Mouse (Mus musculus) C2C12 (cell line): ENCODE results near the gene Cd37. TPM values are rescaled to one million over a fixed set of nuclear protein-coding genes. Genes with fewer than 3 reads are reported as not detected.

Experiments
- H3K27me3 ChIP-seq: one replicate; pipeline ENCODE4 v1.6.1; 2011; ENCODE audit not compliant: control insufficient read depth, insufficient read depth, insufficient read length
- H3K36me3 ChIP-seq: one replicate; pipeline ENCODE4 v1.6.1; 2011; ENCODE audit not compliant: control insufficient read depth, insufficient read depth
- H3K4me3 ChIP-seq: one replicate; pipeline ENCODE4 v1.5.1; 2011; ENCODE audit warnings: mild to moderate bottlenecking, control low read depth; ENCODE audit not compliant: poor library complexity, insufficient read depth, severe bottlenecking
- H3K79me2 ChIP-seq: one replicate; pipeline ENCODE4 v1.6.1; 2011; ENCODE audit not compliant: control insufficient read depth, insufficient read depth
- H3K79me3 ChIP-seq: one replicate; pipeline ENCODE4 v1.6.1; 2011; ENCODE audit warnings: low read depth, control low read depth
- H3ac ChIP-seq: one replicate; pipeline ENCODE3; 2011; ENCODE audit warnings: low read depth; ENCODE audit not compliant: control insufficient read depth, insufficient read length
- CEBPB ChIP-seq: IDR thresholded peaks from one replicate; pipeline ENCODE4 v1.6.1; 2011; ENCODE audit warnings: low read depth, mild to moderate bottlenecking, control low read depth, moderate library complexity
- CTCF ChIP-seq: IDR thresholded peaks from one replicate; pipeline ENCODE4 v1.5.1; 2011; ENCODE audit not compliant: control insufficient read depth, insufficient read depth, insufficient read length
- FOSL1 ChIP-seq: IDR thresholded peaks from one replicate; pipeline ENCODE4 v1.8.0; 2011; ENCODE audit warnings: mild to moderate bottlenecking, low read length; ENCODE audit not compliant: poor library complexity, insufficient read depth, severe bottlenecking
- MAX ChIP-seq: IDR thresholded peaks from one replicate; pipeline ENCODE4 v1.6.1; 2011; ENCODE audit warnings: mild to moderate bottlenecking, control low read depth
- MYOD1 ChIP-seq: IDR thresholded peaks from one replicate; pipeline ENCODE4 v1.6.1; 2011; ENCODE audit warnings: low read depth; ENCODE audit not compliant: control insufficient read depth, insufficient read length
- MYOG ChIP-seq: IDR thresholded peaks from one replicate; pipeline ENCODE4 v1.6.1; 2011; ENCODE audit not compliant: control insufficient read depth, insufficient read length; ENCODE audit errors: extremely low read depth
- USF1 ChIP-seq: IDR thresholded peaks from one replicate; pipeline ENCODE4 v1.6.1; 2011; ENCODE audit warnings: low read depth, mild to moderate bottlenecking, control low read depth, moderate library complexity
- polyA plus RNA-seq: library from polyadenylated mRNA; unstranded; fragments of >200 nt; fragmentation: generic; extraction: Trizol; gene quantifications from one replicate; pipeline ENCODE4 v1.2.1, GENCODE M21; 2012; ENCODE audit warnings: missing spikeins

Gene Cd37
- polyA plus RNA-seq, 1 experiment = 0.37 TPM

DNA sequence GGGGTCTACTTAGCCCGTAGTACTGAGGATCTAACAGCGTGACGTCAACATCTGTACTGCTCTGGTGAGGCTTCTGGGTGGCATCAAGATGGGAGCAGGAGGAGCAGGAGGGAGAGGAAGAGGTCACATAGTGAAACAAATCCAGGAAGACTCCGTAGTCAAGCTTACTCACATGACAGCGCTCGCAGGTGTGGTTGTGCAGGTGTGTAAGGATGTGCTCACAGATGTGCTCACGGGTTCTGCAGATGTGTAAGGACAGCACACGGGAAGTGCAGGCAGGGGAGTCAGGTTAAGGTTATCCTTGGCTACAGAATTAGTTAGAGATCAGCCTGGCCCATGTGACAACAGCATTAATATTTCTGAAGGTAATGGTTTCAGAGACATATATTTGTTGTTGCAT lies 14.9 kb upstream of the Cd37 start:
- no peak for TF ChIP-seq CEBPB
- TF ChIP-seq MYOD1 = no peak
- no peak for TF ChIP-seq MAX
- no peak for TF ChIP-seq FOSL1
- TF ChIP-seq CTCF = no peak
- no peak for TF ChIP-seq USF1
- TF ChIP-seq MYOG = no peak
- Histone ChIP-seq H3K4me3 (no peak overlapping the region), H3ac (no peak overlapping the region), H3K27me3 (peaks cover 29% of the 10 kb centered on the region), H3K79me3 (no peaks in the 10 kb centered on the region), H3K79me2 (no peaks in the 10 kb centered on the region), H3K36me3 (no peaks in the 10 kb centered on the region)

DNA sequence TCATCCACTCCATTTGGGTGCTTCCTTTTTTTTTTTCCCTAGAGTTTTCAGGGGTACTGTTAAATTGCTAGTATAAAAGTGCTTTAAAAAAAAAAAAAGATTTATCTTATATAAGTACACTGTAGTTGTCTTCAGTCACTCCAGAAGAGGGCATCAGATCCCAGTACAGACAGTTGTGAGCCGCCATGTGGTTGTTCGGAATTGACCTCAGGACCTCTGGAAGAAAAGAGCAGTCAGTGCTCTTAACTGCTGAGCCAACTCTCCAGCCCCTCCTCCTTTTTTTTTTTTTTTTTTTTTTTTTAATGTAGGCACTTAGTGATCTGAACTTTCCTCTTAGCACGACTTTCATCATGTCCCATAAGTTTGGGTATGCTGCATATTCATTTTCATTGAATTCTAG lies 8.8 kb upstream of the Cd37 start:
- Histone ChIP-seq H3ac (no peak overlapping the region), H3K4me3 (no peak overlapping the region), H3K27me3 (peaks cover 2% of the 10 kb centered on the region), H3K36me3 (no peaks in the 10 kb centered on the region), H3K79me3 (no peaks in the 10 kb centered on the region), H3K79me2 (no peaks in the 10 kb centered on the region)
- TF ChIP-seq CTCF (no peak), FOSL1 (no peak), MAX (no peak), MYOD1 (no peak), MYOG (no peak), CEBPB (no peak), USF1 (no peak)

- Histone ChIP-seq H3K36me3 (no peaks in the 10 kb centered on the region), H3K4me3 (no peak overlapping the region)
- TF ChIP-seq CTCF = no peak
These were observed 2.5 kb upstream of the Cd37 start for GRCm38 (mm10) chr7:45241389-45241749.

DNA sequence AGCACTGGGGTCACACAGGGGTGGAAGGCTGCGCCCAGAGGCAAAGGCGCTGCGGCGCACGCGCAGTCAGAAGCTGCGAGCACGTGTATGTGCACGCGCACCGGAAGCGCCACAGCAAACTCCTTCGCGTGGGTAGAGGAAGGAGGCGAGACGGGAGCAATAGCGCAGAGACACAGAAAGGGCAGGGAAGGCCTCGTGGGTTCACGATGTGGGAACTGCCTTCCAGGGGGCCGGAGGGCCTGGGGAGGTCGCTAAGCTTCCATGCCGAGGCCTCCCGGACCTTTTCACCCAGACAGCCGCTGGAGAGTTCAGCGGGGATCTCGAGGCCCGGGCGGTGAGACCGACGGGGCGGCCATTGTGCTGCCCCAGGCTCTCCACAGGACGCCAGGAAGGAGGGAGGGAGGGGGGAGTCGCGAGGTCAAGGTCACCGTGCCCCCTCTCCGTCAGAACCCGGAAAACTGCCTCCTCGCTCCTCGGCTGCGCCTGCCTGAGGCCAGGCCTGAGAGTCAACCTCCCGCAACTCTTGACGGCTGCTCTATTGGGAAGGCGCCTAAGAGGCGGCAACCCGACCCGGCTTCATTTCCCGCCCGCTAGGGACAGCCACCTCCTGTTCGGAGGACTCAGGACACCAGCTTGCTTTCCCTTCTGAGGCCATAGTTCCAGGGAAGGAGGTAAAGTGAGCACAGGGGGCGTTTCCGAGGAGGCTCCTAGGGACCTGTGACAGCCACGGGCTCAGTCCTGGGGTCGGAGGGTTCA lies 1.9 kb upstream of the Cd37 start, which contains the start of gene Slc6a16:
TSS of gene Slc6a16 (plus strand) at position 453 of the 756 bp plus-strand sequence.
- no peaks in the 10 kb centered on the region for H3K79me2 ChIP-seq
- peaks cover 8% of the 10 kb centered on the region for H3K27me3 ChIP-seq
- H3K36me3 ChIP-seq = no peaks in the 10 kb centered on the region
- TF ChIP-seq FOSL1 = no peak
- no peak for TF ChIP-seq MAX
- no peak for TF ChIP-seq CTCF
- TF ChIP-seq MYOD1 = no peak
- TF ChIP-seq USF1 = no peak
- no peak for TF ChIP-seq MYOG
- TF ChIP-seq CEBPB = no peak
- H3ac ChIP-seq = no peak within 1 kb of the TSS
- H3K79me3 ChIP-seq = no peaks in the 10 kb centered on the region
- H3K4me3 ChIP-seq = no peak within 1 kb of the TSS

More at GRCm38 (mm10) chr7:45241389-45241749, 2.5 kb upstream of the Cd37 start:
- Histone ChIP-seq H3K79me2 (no peaks in the 10 kb centered on the region), H3K79me3 (no peaks in the 10 kb centered on the region), H3ac (no peak overlapping the region), H3K27me3 (peaks cover 8% of the 10 kb centered on the region)

GRCm38 (mm10) chr7:45240109-45240508 lies 1.2 kb upstream of the Cd37 start:
- TF ChIP-seq MAX = no peak
- H3K79me3 ChIP-seq = no peaks in the 10 kb centered on the region
- peaks cover 8% of the 10 kb centered on the region for H3K27me3 ChIP-seq
- H3ac ChIP-seq = no peak overlapping the region
- no peak overlapping the region for H3K4me3 ChIP-seq
- no peaks in the 10 kb centered on the region for H3K79me2 ChIP-seq
- no peaks in the 10 kb centered on the region for H3K36me3 ChIP-seq

DNA sequence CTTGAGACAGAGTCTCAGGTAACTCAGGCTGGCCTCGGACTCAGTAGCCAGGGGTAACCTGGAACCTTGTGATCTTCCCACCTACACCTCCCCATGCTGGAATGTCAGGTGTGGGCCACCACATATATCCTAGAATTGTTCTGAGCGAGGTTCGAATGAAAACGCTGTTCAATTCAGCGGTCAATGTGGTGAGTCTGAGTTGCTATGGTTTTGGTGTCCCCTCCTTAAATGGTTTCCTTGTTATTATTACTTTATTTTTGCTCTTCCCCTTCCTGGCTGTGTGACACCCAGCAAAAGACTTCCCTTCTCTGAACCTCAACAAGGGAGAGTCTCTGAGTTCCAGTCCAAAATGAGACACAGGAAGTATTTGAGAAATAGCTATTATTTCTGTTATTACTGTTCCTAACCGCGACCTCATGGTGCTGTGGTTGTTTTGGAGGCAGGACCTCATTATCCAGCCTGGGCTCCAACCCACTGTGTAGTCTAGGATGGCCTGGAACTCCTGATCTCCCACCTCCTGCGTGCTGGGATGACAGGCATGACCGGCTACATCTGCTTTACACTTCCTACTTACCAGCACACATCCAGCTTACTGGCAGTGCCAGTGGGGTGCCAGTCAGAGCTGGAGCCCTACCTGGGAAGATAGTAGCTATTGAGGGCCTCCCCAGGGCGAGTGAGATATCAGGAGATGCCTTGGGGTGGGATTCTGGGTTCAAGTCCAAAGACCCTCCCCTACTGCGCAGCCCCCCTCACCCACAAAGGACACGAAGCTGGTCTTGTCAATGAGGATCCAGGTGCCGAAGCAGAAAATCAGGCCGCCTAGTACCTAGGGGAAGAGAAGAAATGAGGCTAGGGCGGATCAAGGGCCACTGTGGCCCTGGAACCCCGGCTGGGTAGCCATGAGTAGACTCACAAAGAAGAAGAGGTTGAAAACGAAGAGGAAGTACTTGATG lies 892 bp downstream of the Cd37 start:
- Histone ChIP-seq H3K79me3 (no peaks in the 10 kb centered on the region), H3K27me3 (peaks cover 8% of the 10 kb centered on the region), H3K4me3 (no peak overlapping the region), H3ac (no peak overlapping the region), H3K36me3 (no peaks in the 10 kb centered on the region), H3K79me2 (no peaks in the 10 kb centered on the region)
- TF ChIP-seq CTCF = no peak
- no peak for TF ChIP-seq USF1
- TF ChIP-seq FOSL1 = no peak
- no peak for TF ChIP-seq MAX
- TF ChIP-seq MYOD1 = no peak
- no peak for TF ChIP-seq MYOG
- TF ChIP-seq CEBPB = no peak
